ENCODE assay signal across 8 mouse cellular contexts in the genomic region with DNA sequence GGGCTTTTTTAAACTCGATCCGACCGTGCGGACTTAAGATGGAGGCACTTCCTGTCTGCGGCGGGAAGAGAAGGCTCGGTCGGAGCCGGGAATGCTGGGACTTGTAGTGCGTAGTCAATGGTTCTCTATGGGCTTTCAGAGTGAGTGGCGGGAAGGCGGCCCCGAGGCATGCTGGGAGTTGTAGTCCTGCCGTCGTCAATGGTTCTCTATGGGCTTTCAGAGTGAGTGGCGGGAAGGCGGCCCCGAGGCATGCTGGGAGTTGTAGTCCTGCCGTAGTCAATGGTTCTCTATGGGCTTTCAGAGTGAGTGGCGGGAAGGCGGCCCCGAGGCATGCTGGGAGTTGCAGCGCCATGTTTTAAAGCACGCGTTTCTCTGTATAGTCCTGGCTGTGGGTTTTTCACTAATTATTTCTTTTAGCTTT. TPM values are rescaled to one million over a fixed set of nuclear protein-coding genes. Genes with fewer than 3 reads are reported as not detected.
DNase-seq lines count a peak whose midpoint lies in the region; ATAC-seq lines count a peak whose summit lies in the region.
"Not testable (repeated sequence)": the region's sequence is repeated elsewhere in the genome, so short reads cannot be mapped to it uniquely, and the experiment has no call there.

No protein-coding gene starts in this region.

- peak; percentile 97 for ATAC-seq in hindbrain, embryonic 15.5 days (ENCODE audit: low FRiP score, low read depth)

- H3K4me1 ChIP-seq in hindbrain, embryonic 15.5 days (replicated peaks), result not testable (repeated sequence)

- H3K36me3 ChIP-seq in hindbrain, embryonic 15.5 days, result not testable (repeated sequence)

- peak; percentile 100 for DNase-seq in WW6 (ENCODE audit: low read depth, low spot score)
- peak; percentile 98 to 100 for DNase-seq in cerebellum, postnatal 4 days (ENCODE audit: low spot score in 2 of 2)
- DNase-seq in frontal cortex, postnatal 36 days (ENCODE audit: low spot score in 2 of 2), result peak; percentile 100
- DNase-seq in layer of hippocampus, postnatal 36 days, result peak; percentile 100
- DNase-seq in lung, postnatal 25 days (ENCODE audit: low spot score), result peak; percentile 100
- peak; percentile 100 for DNase-seq in retina, embryonic 14.5 days (ENCODE audit: low spot score)
- DNase-seq in thymus, postnatal 36 days, result peak; percentile 97 to 100

- H3K9me3 ChIP-seq in hindbrain, embryonic 15.5 days, result peaks cover 17% of the 10 kb centered on the region

- H3K4me2 ChIP-seq in hindbrain, embryonic 15.5 days, result not testable (repeated sequence)

- peak overlapping the region; percentile 66 for H3K27ac ChIP-seq in hindbrain, embryonic 15.5 days (replicated peaks)

- H3K4me3 ChIP-seq in hindbrain, embryonic 15.5 days, result peak overlapping the region; percentile 48

- H3K27me3 ChIP-seq in hindbrain, embryonic 15.5 days, result not testable (repeated sequence)

- H3K9ac ChIP-seq in hindbrain, embryonic 15.5 days, result peak overlapping the region; percentile 42

- WGBS in hindbrain, embryonic 15.5 days, result 60% methylated on average over 25 of the region's 25 CpGs

RNA-seq across cellular contexts. Expression of a gene that starts 0.4 kb away (rescaled TPM):
- polyA plus RNA-seq in hindbrain, embryonic 15.5 days (2015; fragmentation: Nextera tagmentation; extraction: Ambion mirVana), result 195 and 248 TPM in 2 replicates
- 100 to 1,000 TPM; 230 to 241 TPM for total RNA-seq in layer of hippocampus, postnatal 36 days (2021)

Comparison
In these comparisons a context has a peak if more than half of its experiments do, and no peak if none do; other contexts are left out.
1. Peak in every context shown above with its lines: DNase-seq, ATAC-seq, H3K4me3 ChIP-seq and H3K27ac ChIP-seq.